Mouse (Mus musculus) kidney, adult 2 months (tissue): ENCODE results near the gene Tmem240.

Experiments used
- CTCF ChIP-seq: fragments of 200-500 bp; conservative IDR thresholded peaks from 2 replicates; pipeline ENCODE4 v1.5.1; 2011; ENCODE audit warnings: low read depth, mild to moderate bottlenecking, control low read depth, low read length, moderate library complexity, mixed read lengths; ENCODE audit not compliant: insufficient read depth, insufficient read length
- POLR2A ChIP-seq: fragments of 200-500 bp; IDR thresholded peaks from one replicate; pipeline ENCODE4 v1.6.1; 2011; ENCODE audit warnings: low read depth, low read length, control low read depth

GRCm38 (mm10) chr4:155745136-155745535 lies 10.5 kb downstream of the Tmem240 start:
- no peak for TF ChIP-seq CTCF
- TF ChIP-seq POLR2A: no peak
